Mouse (Mus musculus) bone marrow, adult 2 months (tissue): ENCODE measurements around the gene Muc13.

Source experiments
- CTCF ChIP-seq: fragments of 200-500 bp; IDR thresholded peaks from 2 replicates; pipeline ENCODE4 v1.5.1; 2011; ENCODE audit warnings: low read length, control low read depth; ENCODE audit not compliant: control insufficient read depth, insufficient read depth
- POLR2A ChIP-seq: fragments of 200-500 bp; IDR thresholded peaks from 2 replicates; pipeline ENCODE4 v1.6.1; 2011; ENCODE audit warnings: low read depth, mild to moderate bottlenecking, control low read depth, low read length, borderline replicate concordance; ENCODE audit not compliant: control insufficient read depth

DNA sequence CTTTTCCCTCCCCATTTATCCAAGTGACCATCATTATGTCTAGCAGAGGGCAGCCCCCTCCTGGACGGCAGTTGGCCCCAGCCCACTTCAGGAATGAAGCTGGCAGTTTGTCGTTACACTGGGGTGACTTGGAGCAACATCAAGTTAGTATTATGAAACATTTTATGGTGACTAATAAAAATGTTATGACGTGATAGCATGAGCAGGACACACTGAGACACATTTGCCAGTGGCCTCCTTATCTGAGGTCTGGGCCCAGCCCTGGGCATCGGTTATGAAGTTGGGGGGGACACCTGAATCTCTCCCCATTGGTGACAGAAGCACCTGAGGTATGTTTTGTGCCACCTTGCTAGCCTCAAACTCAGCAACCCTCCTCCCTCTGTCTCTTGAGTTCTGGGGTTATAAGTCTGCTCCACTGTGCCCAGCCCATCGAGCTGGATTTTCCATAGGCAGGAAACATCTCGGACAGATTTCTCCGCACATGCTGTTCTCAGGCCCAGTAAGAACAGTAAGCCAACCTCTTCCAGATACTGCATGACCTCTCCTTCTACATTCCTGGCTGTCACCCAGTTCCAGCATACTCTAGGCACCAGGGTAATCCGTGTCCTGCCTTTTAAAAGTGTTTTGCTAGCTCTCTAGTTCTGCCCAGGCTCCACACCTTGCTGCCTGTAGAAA lies 40.8 kb upstream of the Muc13 start:
- no peak for TF ChIP-seq CTCF
- no peak for TF ChIP-seq POLR2A
